Mouse (Mus musculus): Measurements from ENCODE around the gene Ccl1.

GRCm38 (mm10) chr11:82185684-82186083 is 119.8 kb downstream of the Ccl1 start:
- TF ChIP-seq CTCF (conservative IDR thresholded peaks at IDR 0.05; ENCODE audit: low read length) (no peak), POU5F1 (IDR thresholded peaks at IDR 0.05; ENCODE audit: borderline replicate concordance, low read length) (no peak), NANOG (IDR thresholded peaks at IDR 0.05; ENCODE audit: borderline replicate concordance, low read length) (no peak)
